Mouse (Mus musculus): ENCODE measurements around the gene Ubr4. TPM values are rescaled to one million over a fixed set of nuclear protein-coding genes. Genes with fewer than 3 reads are reported as not detected.

The Ubr4 gene
- polyA plus RNA-seq, 1 experiment, result 52.8 TPM

GRCm38 (mm10) chr4:139532081-139532480 is 179.7 kb downstream of the Ubr4 start:
- no peak overlapping the region for H3K27ac ChIP-seq (ENCODE audit: control insufficient read depth, insufficient read depth, low read depth, low read length, poor library complexity)
- TF ChIP-seq POLR2A (IDR thresholded peaks at IDR 0.05; ENCODE audit: borderline replicate concordance, control insufficient read depth, low read depth, low read length), result no peak
- no peak for TF ChIP-seq CTCF (IDR thresholded peaks at IDR 0.05; ENCODE audit: control insufficient read depth, insufficient read depth, low read length)
- WGBS, result 86% methylated on average over 10 of the region's 10 CpGs
- no peak overlapping the region for H3K4me3 ChIP-seq (replicated peaks; ENCODE audit: control insufficient read depth, low read depth, low read length)
- no peaks in the 10 kb centered on the region for H3K4me1 ChIP-seq (ENCODE audit: control insufficient read depth, insufficient read depth, low read length)

- no peak for TF ChIP-seq POLR2A (IDR thresholded peaks at IDR 0.05; ENCODE audit: borderline replicate concordance, control insufficient read depth, low read depth, low read length)
- no peak for TF ChIP-seq CTCF (IDR thresholded peaks at IDR 0.05; ENCODE audit: control insufficient read depth, insufficient read depth, low read length)
- WGBS, result 54% methylated on average over 12 of the region's 12 CpGs
- Histone ChIP-seq H3K4me3 (replicated peaks; ENCODE audit: control insufficient read depth, low read depth, low read length) (no peak overlapping the region), H3K27ac (ENCODE audit: control insufficient read depth, insufficient read depth, low read depth, low read length, poor library complexity) (no peak overlapping the region), H3K4me1 (ENCODE audit: control insufficient read depth, insufficient read depth, low read length) (no peaks in the 10 kb centered on the region)
Observed at GRCm38 (mm10) chr4:139535127-139535695, 182.8 kb downstream of the Ubr4 start.

GRCm38 (mm10) chr4:139535719-139536118 is 183.3 kb downstream of the Ubr4 start:
- TF ChIP-seq CTCF (IDR thresholded peaks at IDR 0.05; ENCODE audit: control insufficient read depth, insufficient read depth, low read length) (no peak), POLR2A (IDR thresholded peaks at IDR 0.05; ENCODE audit: borderline replicate concordance, control insufficient read depth, low read depth, low read length) (no peak)
- Histone ChIP-seq H3K27ac (ENCODE audit: control insufficient read depth, insufficient read depth, low read depth, low read length, poor library complexity) (no peak overlapping the region), H3K4me1 (ENCODE audit: control insufficient read depth, insufficient read depth, low read length) (no peaks in the 10 kb centered on the region), H3K4me3 (replicated peaks; ENCODE audit: control insufficient read depth, low read depth, low read length) (no peak overlapping the region)
- 79% methylated on average over 7 of the region's 7 CpGs for WGBS

GRCm38 (mm10) chr4:139536706-139537105 is 184.3 kb downstream of the Ubr4 start:
- WGBS, result 88% methylated on average over 9 of the region's 9 CpGs
- H3K27ac ChIP-seq (ENCODE audit: control insufficient read depth, insufficient read depth, low read depth, low read length, poor library complexity), result no peak overlapping the region
- no peaks in the 10 kb centered on the region for H3K4me1 ChIP-seq (ENCODE audit: control insufficient read depth, insufficient read depth, low read length)
- TF ChIP-seq POLR2A (IDR thresholded peaks at IDR 0.05; ENCODE audit: borderline replicate concordance, control insufficient read depth, low read depth, low read length) (no peak), CTCF (IDR thresholded peaks at IDR 0.05; ENCODE audit: control insufficient read depth, insufficient read depth, low read length) (no peak)
- no peak overlapping the region for H3K4me3 ChIP-seq (replicated peaks; ENCODE audit: control insufficient read depth, low read depth, low read length)

Other genes starting within 250 kb of the Ubr4 start
- gene Minos1, start 221.5 kb upstream of the Ubr4 start, polyA plus RNA-seq (2011; ENCODE audit: insufficient read depth, insufficient read length, low replicate concordance, missing spikeins), result 135 and 195 TPM in 2 replicates
- 104 and 160 TPM in 2 replicates for gene Capzb, start 159.7 kb upstream of the Ubr4 start, polyA plus RNA-seq (2011; ENCODE audit: insufficient read depth, insufficient read length, low replicate concordance, missing spikeins)
- gene Pqlc2, start 41.9 kb upstream of the Ubr4 start, polyA plus RNA-seq (2011; ENCODE audit: insufficient read depth, insufficient read length, low replicate concordance, missing spikeins), result 6.4 and 12.2 TPM in 2 replicates
- gene Akr7a5, start 41.9 kb upstream of the Ubr4 start, polyA plus RNA-seq (2011; ENCODE audit: insufficient read depth, insufficient read length, low replicate concordance, missing spikeins), result 10.9 and 12.1 TPM in 2 replicates
- 64.0 and 64.4 TPM in 2 replicates for gene Mrto4, start within 50 bp of the Ubr4 start, polyA plus RNA-seq (2011; ENCODE audit: insufficient read depth, insufficient read length, low replicate concordance, missing spikeins)
- 15.4 and 18.7 TPM in 2 replicates for gene Emc1, start within 50 bp of the Ubr4 start, polyA plus RNA-seq (2011; ENCODE audit: insufficient read depth, insufficient read length, low replicate concordance, missing spikeins)
- 1.6 and 2.0 TPM in 2 replicates for gene Iffo2, start 177.9 kb downstream of the Ubr4 start, polyA plus RNA-seq (2011; ENCODE audit: insufficient read depth, insufficient read length, low replicate concordance, missing spikeins)

All from bone marrow, adult 2 months (tissue).